Mouse (Mus musculus): ENCODE results near the gene Plscr1.
A peak's percentile ranks its signal among the peaks of the same experiment; 100 is the strongest.

Gene Plscr1

DNA sequence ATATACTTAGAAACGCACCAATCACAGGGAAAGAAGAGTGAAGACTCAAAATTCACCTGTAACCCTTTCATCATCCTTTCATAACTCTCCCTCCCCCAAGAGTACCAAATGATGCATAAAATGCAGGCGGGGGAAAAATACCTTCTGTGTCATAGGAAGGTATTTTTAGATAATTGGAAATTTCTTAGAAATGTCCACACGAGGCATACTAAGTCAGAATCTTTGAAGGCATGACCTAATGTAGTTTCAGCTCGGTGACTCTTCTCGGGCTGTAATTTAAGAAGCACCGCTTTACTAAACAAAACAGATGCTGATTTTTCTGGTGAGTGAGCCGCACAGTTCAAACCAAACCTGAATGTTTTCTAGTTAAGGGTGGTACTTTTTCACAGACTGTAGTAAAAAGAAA, at the start of gene Plscr1:
Gene Plscr1 (plus strand): TSS at position 304 of the 406 bp plus-strand sequence.
- no peak for DNase-seq

DNA sequence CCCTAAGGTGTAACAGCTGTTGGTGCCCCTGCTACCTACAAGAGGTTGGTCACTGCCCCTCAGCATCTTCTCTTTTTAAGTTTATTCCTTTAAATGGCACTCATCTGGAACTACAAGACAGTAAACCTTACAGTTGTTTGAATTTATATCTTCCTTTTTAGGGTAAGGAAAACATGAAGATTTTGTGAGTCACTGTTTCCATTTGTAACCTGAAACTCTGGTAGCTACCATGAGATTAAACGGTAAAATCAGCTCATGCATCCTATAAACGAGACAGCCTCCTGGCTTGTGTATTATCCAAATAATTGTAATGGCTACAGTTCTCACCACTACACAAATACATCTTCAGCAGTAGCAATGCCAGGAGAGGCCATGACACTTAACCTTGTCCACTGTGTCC, 45.2 kb upstream of the Plscr1 start:
- no peak for DNase-seq

DNA sequence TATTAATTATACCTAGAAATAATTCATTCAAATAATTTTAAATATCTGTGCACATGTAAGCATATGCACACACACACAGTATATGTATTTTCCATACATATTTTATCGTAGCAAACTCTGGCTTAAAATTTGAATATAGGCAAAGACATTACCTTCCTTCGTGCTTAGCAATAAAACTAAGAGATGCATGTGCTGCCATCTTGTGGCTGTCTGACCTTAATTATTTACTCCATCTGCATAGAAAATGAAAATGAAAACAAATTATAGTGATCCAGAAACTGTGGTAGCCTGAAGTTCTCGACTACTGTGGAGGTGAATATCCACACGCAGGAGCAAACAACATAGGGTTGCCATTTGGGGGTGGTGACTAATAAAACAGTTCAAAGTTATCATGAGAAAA, 42.2 kb upstream of the Plscr1 start:
- peak; percentile 82 to 89 for DNase-seq

DNA sequence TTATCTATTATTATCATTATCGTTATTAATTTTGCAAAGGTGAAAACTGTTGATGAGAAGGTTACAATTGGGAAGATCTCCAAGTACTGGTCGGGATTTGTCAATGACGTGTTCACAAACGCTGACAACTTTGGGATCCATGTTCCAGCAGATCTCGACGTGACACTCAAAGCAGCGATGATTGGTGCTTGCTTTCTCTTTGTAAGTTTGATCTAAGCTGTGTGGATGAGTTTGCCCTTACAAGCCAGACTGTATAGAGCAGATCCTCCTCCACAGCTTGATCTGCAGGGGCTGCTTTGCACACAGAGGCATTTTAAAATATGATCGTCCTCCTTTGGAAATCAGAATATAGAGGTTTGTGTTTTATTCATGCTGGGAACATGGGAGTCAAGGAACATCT, 41.8 kb upstream of the Plscr1 start:
- peak in 1 of 2 experiments; percentile 16 for DNase-seq

- DNase-seq = no peak
These were observed 39.7 kb upstream of the Plscr1 start for GRCm38 (mm10) chr9:92209850-92210249.

GRCm38 (mm10) chr9:92210386-92210967, 39.1 kb upstream of the Plscr1 start:
- DNase-seq = no peak

DNA sequence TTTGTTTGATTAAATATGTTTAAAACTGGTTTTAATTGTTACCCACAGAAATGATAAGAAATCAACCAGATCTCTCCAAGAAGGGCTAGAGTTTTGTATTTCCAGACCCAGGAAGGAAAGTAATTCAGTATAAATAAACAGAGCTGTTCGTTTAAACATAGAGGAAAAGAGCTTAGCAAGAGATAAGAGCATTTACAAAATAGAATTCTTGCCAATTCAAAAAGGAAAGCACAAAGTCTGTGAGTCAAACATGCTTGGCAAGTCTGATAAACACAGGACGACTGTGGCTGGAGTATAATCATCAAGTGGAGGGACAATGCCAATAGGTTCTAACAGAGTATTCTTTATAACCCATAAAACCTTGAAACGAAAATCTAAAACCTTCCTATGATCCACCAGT, 38.5 kb upstream of the Plscr1 start:
- no peak for DNase-seq

GRCm38 (mm10) chr9:92217484-92217883, 32.1 kb upstream of the Plscr1 start:
- DNase-seq = no peak

GRCm38 (mm10) chr9:92217896-92218295, 31.7 kb upstream of the Plscr1 start:
- no peak for DNase-seq

DNA sequence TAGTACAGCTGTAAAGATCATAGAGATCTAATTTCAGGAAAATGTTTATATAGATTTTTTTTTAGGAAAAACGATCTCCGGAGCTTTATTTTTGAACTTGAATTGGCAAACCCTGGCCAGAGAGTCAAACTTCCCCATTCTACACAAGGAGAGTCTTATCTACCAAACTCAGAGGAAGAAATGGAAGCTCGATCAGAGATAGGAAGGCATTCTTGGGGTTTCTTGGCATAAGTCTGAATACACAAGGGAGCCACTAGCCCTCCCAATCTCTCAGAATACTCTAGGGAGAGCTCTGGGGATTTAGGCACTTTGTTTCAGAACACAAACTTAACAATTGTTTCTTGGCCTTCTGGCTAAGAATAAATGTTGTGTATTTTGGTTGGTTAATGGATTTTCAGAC, 29.4 kb upstream of the Plscr1 start:
- no peak for DNase-seq

GRCm38 (mm10) chr9:92221480-92221879, 28.1 kb upstream of the Plscr1 start:
- no peak for DNase-seq

DNA sequence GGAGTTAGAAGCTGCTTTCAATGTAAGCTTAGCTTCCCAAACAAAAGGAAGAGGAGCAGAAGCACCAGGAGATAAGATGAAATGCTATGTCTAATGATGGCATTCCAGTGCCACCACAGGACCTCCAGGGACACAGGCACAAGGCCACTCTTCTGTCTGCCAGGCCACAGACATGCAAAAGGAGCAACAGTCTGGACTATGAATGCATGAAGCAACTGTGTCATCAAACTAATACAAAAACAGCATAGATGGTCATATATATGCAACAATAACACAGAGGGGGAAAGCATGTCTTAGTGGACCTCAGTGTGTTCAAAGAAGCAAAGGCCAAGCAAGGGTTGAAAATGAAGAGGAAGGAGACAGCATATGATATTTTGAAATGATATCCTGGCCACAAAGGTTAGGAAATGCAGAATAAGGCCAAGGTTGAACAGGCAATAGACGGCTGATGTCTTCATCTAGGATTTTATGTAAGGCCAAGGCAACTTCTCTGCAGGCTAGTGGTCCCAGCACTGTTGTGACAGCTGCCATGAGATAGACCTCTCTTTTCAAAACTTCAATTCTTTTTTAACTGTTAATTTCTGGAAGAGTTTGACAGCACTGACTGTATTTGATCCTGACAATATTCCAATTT, 24.8 kb upstream of the Plscr1 start:
- no peak for DNase-seq

GRCm38 (mm10) chr9:92226127-92226655, 23.4 kb upstream of the Plscr1 start:
- no peak for DNase-seq

- no peak for DNase-seq
These were observed 22.8 kb upstream of the Plscr1 start for GRCm38 (mm10) chr9:92226795-92227194.

GRCm38 (mm10) chr9:92228867-92229832, 20.4 kb upstream of the Plscr1 start:
- DNase-seq = no peak

DNA sequence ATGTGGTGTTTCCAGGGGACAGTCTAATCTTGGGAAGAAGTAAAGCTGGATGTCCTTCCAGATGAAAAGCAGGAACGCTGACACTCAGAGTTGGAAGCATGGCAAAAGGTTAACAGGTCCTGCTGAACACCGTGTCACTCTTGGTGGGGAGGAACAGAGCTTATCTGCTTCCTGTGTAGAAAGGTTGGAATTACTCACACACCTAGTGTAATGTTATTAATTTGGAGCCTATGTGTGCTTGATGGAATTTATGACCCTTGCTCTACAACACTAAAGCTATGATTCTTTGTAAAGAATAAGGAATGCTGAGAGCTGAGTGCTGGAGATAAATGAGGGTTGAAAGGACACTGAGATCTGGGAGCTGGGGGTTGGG, 19.7 kb upstream of the Plscr1 start:
- DNase-seq = no peak

- no peak for DNase-seq
These were observed 14.6 kb upstream of the Plscr1 start for GRCm38 (mm10) chr9:92234901-92235458.

- DNase-seq = no peak
These were observed 640 bp upstream of the Plscr1 start for GRCm38 (mm10) chr9:92248773-92249446.

DNA sequence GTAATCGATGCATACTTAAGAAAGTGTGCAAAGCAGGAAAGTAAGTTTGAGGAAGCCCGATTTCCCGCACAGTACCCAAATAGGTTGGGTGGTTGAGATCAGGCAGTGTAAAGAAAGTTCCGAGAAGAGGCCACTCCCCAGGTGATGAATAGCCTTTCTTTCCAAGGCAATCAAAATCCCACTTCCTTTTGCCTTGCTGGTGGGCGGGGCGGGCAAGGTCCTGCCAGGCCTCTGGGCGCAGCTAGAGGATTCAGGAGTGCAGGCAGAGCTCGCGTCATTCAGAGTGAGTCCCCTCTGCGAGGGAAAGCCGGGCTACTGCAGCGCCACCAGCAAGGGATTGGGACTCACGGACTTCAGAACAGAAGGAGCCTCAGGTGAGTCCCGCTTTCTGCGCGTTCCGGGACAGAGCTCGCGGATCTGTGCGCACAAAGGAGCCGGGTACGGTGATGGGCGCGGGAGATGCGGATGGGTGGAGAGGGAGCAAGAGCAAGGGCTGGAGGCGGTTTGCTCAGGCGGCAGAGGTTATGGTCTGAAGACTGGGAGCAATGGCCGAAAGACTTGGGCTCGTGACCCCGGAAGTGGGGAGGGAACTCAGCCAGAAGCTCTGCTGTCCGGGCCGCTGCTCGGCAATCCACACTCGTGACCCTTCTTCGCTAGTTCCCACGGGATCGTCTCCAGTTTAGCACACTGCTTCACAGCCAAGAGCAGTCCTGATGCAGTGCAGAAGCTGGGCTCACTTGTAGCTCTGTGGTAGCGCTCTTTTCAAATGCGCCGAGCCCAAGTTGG, 630 bp downstream of the Plscr1 start:
- DNase-seq = peak; percentile 52 to 53

- no peak for DNase-seq
These were observed 3.2 kb downstream of the Plscr1 start for GRCm38 (mm10) chr9:92252718-92253117.

DNA sequence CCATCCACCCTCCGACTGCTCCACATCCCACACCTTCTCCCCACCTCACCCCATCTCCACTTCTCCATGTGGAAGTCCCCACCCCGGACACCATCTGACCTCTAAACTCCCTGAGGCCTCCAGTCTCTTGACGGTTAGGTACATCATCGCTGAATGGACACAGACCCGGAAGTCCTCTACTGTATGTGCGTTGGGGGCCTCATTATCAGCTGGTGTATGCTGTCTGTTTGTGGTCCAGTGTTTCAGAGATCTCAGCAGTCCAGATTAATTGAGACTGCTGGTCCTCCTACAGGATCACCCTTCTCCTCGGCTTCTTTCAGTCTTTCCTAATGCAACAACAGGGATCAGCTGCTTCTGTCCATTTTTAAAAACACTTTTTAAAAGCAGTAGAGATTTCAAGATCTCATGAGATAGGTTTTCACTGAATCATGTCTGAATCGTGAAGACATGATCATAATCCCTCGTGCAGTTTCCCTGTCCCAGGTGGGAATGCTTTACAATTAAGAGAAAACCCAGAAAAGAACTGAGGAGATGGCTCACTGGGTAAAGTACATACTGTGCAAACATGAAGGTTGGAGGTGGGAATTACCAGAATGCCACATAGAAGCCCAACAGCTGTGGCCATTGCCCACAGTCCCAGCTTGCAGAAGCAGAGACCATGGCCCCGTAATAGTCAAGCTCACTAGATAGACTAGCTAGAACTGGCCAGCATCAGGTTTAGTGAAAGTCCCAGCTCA, 4.2 kb downstream of the Plscr1 start:
- no peak for DNase-seq
